Mouse (Mus musculus): ENCODE measurements around the gene Car9. TPM values are rescaled to one million over a fixed set of nuclear protein-coding genes. Genes with fewer than 3 reads are reported as not detected.

Car9 gene
- 1.3 and 1.6 TPM in 2 replicates for polyA plus RNA-seq (2016; fragmentation: Nextera tagmentation; extraction: Ambion mirVana)

DNA sequence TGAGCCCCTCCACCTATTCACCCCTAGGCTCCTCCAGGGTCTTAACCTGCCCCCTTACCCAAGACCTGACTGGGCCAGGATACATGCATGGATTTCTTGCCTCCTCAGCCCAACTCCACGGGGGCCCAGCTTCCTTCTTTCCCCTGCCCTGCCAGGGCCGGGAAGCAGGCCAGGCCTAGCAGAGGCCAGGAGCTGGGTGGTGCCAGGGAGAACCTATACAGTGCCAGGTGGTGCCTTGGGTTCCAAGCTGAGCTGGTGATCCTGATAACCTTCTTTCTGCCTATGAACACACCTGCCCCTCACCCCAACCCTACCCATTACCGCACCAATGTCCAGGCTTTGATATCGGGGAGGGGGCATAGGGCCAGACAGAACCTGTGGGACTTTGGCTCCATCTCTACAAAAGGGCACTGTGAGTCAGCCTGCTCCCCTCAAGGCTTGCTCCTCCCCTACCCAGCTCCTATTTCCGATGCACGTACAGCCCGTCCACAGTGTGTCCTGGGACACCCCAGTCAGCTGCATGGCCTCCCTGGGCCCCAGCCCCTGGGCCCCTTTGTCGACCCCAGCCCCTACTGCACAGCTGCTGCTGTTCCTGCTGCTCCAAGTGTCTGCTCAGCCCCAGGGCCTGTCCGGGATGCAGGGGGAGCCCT lies at the start of gene Car9:
Gene Car9, plus strand, starts transcription at position 431 of the 650 bp plus-strand sequence.
- no peaks in the 10 kb centered on the region for H3K9me3 ChIP-seq
- peaks cover 19% of the 10 kb centered on the region for H3K4me1 ChIP-seq
- peak within 1 kb of the TSS; percentile 58 for H3K4me2 ChIP-seq (replicated peaks)
- 0 out of 2 replicates have a peak within 1 kb of the TSS, but pooled peaks have one; percentile 39 for H3K4me3 ChIP-seq
- ATAC-seq (ENCODE audit: insufficient number of reproducible peaks, insufficient read depth, low FRiP score, low TSS enrichment), result no peak
- H3K27me3 ChIP-seq, result peaks cover 17% of the 10 kb centered on the region; the same call in 1 of the 2 replicates
- peak within 1 kb of the TSS; percentile 24; the same call in 1 of the 2 replicates for H3K9ac ChIP-seq
- WGBS, result 37% methylated on average over 9 of the region's 9 CpGs
- no peaks in the 10 kb centered on the region for H3K36me3 ChIP-seq
- no peak within 1 kb of the TSS for H3K27ac ChIP-seq

DNA sequence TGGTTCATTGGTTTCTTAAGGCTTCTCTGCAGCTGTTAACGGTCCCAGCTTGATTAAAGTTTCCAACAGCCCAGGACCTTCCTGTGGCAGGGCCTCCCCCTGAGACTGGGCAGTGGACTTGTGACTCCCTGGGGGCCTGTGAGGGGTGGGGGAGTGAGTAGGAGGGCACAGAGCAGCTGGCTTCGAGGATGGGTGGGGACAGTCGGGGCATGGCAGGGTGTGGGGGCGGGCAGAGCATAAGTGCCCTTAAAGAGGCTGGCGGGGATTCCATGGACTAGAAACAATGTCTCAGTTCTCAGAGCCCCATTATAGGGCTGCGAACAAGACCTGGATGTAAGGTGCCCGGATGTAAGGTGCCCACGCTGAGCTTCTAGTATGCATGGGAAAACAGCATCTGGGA lies 49.6 kb upstream of the Car9 start:
- no peak for ATAC-seq (ENCODE audit: insufficient number of reproducible peaks, insufficient read depth, low FRiP score, low TSS enrichment)
- 20% methylated on average over 8 of the region's 8 CpGs for WGBS
- no peak overlapping the region for H3K27ac ChIP-seq

DNA sequence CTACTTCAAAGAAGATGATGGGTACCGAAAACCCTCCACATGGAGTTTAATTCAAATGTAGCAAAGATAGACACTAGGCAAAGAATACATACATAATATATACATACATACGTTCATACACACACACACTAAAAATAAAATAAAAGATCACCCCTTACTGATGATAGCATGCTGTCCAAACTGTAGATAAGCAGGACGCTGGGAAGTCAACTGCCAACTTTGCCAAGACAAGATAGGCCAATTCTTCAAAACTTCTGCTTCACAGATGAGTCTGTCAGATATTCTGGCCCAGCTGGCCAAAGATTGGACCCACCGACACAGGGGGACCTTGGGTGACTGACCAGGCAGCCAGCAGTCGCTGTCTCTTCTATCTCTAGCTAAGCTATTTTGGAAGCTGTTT lies 43.7 kb upstream of the Car9 start:
- H3K27ac ChIP-seq, result no peak overlapping the region
- no peak overlapping the region for H3K9ac ChIP-seq
- no peak overlapping the region for H3K4me3 ChIP-seq
- WGBS, result 86% methylated on average over 5 of the region's 5 CpGs
- no peak for ATAC-seq (ENCODE audit: insufficient number of reproducible peaks, insufficient read depth, low FRiP score, low TSS enrichment)
- no peaks in the 10 kb centered on the region for H3K27me3 ChIP-seq
- H3K9me3 ChIP-seq, result no peaks in the 10 kb centered on the region
- no peak overlapping the region for H3K4me2 ChIP-seq (replicated peaks)
- 0 out of 2 replicates have a peak, but pooled peaks cover 5% of the 10 kb centered on the region for H3K4me1 ChIP-seq
- no peaks in the 10 kb centered on the region for H3K36me3 ChIP-seq

More for the DNA sequence above, 49.6 kb upstream of the Car9 start:
- Histone ChIP-seq H3K4me3 (no peak overlapping the region), H3K9ac (no peak overlapping the region), H3K4me1 (peaks cover 17% of the 10 kb centered on the region), H3K27me3 (peaks cover 31% of the 10 kb centered on the region), H3K36me3 (no peaks in the 10 kb centered on the region), H3K9me3 (no peaks in the 10 kb centered on the region), H3K4me2 (replicated peaks) (no peak overlapping the region)

DNA sequence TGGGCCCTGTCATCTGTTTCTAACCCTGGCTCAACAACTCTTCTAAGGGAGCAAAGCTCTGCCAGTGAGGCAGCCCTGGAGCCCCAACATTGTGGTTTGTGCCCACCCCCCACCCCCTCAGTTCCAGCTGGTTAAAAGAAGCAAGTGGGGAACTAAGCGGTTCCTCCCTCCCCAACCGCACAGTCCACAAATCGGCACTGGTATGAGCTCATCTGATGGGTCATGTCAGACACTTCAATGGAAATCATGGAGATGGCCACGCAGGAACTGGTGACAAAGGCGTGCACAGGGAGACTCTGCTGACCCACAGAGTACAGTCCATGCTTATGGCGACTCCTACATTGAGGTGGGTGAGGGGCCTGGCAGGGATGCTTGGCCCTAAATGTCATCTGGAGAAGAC lies 40.8 kb upstream of the Car9 start:
- H3K4me2 ChIP-seq (replicated peaks), result no peak overlapping the region
- H3K9ac ChIP-seq, result no peak overlapping the region
- no peaks in the 10 kb centered on the region for H3K9me3 ChIP-seq
- H3K4me3 ChIP-seq, result no peak overlapping the region
- no peaks in the 10 kb centered on the region for H3K36me3 ChIP-seq
- no peak overlapping the region for H3K27ac ChIP-seq
- H3K27me3 ChIP-seq, result no peaks in the 10 kb centered on the region
- no peaks in the 10 kb centered on the region for H3K4me1 ChIP-seq
- no peak for ATAC-seq (ENCODE audit: insufficient number of reproducible peaks, insufficient read depth, low FRiP score, low TSS enrichment)
- 92% methylated on average over 6 of the region's 6 CpGs for WGBS

GRCm38 (mm10) chr4:43466872-43467271 lies 39.9 kb upstream of the Car9 start:
- Histone ChIP-seq H3K9ac (no peak overlapping the region), H3K4me3 (no peak overlapping the region), H3K27ac (no peak overlapping the region), H3K9me3 (no peaks in the 10 kb centered on the region), H3K27me3 (no peaks in the 10 kb centered on the region), H3K36me3 (no peaks in the 10 kb centered on the region), H3K4me2 (replicated peaks) (no peak overlapping the region), H3K4me1 (no peaks in the 10 kb centered on the region)
- ATAC-seq (ENCODE audit: insufficient number of reproducible peaks, insufficient read depth, low FRiP score, low TSS enrichment), result no peak
- 90% methylated on average over 7 of the region's 7 CpGs for WGBS

DNA sequence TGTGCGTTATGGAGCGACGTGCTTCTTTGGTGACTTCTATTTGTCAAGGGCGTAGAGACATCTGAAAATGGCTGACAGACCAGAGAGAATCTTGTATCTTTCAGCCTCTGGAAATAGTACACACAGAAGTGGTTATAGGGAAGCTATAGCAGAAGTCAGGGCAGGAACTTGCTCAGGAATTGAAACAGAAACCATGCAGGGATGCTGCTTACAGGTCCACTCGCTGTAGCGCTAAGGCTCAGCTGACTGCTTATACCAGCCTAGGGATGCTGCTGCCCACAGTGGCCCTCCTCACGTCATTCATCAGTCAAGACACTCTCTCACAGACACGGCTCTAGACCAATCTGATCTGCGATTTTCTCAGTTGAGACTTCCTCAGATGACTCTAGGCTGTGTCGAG lies 36.5 kb upstream of the Car9 start:
- H3K27ac ChIP-seq, result no peak overlapping the region
- H3K4me1 ChIP-seq, result no peaks in the 10 kb centered on the region
- 89% methylated on average over 10 of the region's 10 CpGs for WGBS
- H3K4me3 ChIP-seq, result no peak overlapping the region
- H3K27me3 ChIP-seq, result no peaks in the 10 kb centered on the region
- no peak for ATAC-seq (ENCODE audit: insufficient number of reproducible peaks, insufficient read depth, low FRiP score, low TSS enrichment)
- no peak overlapping the region for H3K9ac ChIP-seq
- no peaks in the 10 kb centered on the region for H3K9me3 ChIP-seq
- H3K36me3 ChIP-seq, result no peaks in the 10 kb centered on the region
- H3K4me2 ChIP-seq (replicated peaks), result no peak overlapping the region

- ATAC-seq (ENCODE audit: insufficient number of reproducible peaks, insufficient read depth, low FRiP score, low TSS enrichment), result no peak
- 83% methylated on average over 1 of the region's 1 CpGs for WGBS
- H3K36me3 ChIP-seq, result no peaks in the 10 kb centered on the region
- H3K9me3 ChIP-seq, result no peaks in the 10 kb centered on the region
- no peaks in the 10 kb centered on the region for H3K27me3 ChIP-seq
- H3K9ac ChIP-seq, result no peak overlapping the region
- no peak overlapping the region for H3K4me2 ChIP-seq (replicated peaks)
- no peak overlapping the region for H3K4me3 ChIP-seq
- no peak overlapping the region for H3K27ac ChIP-seq
- H3K4me1 ChIP-seq, result no peaks in the 10 kb centered on the region
Measured at GRCm38 (mm10) chr4:43473636-43474035, 33.1 kb upstream of the Car9 start.

GRCm38 (mm10) chr4:43476604-43477003 lies 30.2 kb upstream of the Car9 start:
- 85% methylated on average over 6 of the region's 6 CpGs for WGBS
- H3K4me1 ChIP-seq, result no peaks in the 10 kb centered on the region
- H3K27me3 ChIP-seq, result no peaks in the 10 kb centered on the region
- H3K4me2 ChIP-seq (replicated peaks), result no peak overlapping the region
- ATAC-seq (ENCODE audit: insufficient number of reproducible peaks, insufficient read depth, low FRiP score, low TSS enrichment), result no peak
- H3K4me3 ChIP-seq, result no peak overlapping the region
- no peaks in the 10 kb centered on the region for H3K9me3 ChIP-seq
- H3K9ac ChIP-seq, result no peak overlapping the region
- no peaks in the 10 kb centered on the region for H3K36me3 ChIP-seq
- no peak overlapping the region for H3K27ac ChIP-seq

- H3K9me3 ChIP-seq, result no peaks in the 10 kb centered on the region
- 17% methylated on average over 11 of the region's 11 CpGs for WGBS
- peak overlapping the region; percentile 22 for H3K4me3 ChIP-seq
- no peaks in the 10 kb centered on the region for H3K27me3 ChIP-seq
- ATAC-seq (ENCODE audit: insufficient number of reproducible peaks, insufficient read depth, low FRiP score, low TSS enrichment), result peak; percentile 85
- H3K9ac ChIP-seq, result peak overlapping the region; percentile 17; the same call in 1 of the 2 replicates
- no peak overlapping the region for H3K27ac ChIP-seq
- peak overlapping the region; percentile 34 for H3K4me2 ChIP-seq (replicated peaks)
- no peaks in the 10 kb centered on the region for H3K4me1 ChIP-seq
- H3K36me3 ChIP-seq, result no peaks in the 10 kb centered on the region
Measured at GRCm38 (mm10) chr4:43477857-43478533, 28.8 kb upstream of the Car9 start.

DNA sequence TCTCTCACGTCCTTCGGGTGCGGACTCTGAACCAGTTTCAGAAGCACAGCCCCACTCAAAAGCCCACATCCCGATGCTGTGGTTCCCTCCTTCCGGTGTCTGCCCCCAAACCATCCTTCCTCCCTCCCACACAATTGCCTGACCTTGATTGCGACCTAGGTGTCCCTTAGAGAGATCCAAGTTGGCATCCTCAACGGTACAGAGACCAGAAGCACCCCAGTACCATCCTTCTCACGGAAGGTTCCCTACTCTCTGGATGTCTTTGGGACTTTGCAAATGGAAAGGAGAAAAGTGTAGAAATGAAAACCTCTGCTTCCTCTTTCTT lies 28.3 kb upstream of the Car9 start:
- peak overlapping the region; percentile 17; the same call in 1 of the 2 replicates for H3K9ac ChIP-seq
- ATAC-seq (ENCODE audit: insufficient number of reproducible peaks, insufficient read depth, low FRiP score, low TSS enrichment), result no peak
- no peak overlapping the region for H3K27ac ChIP-seq
- H3K4me3 ChIP-seq, result peak overlapping the region; percentile 22
- H3K36me3 ChIP-seq, result no peaks in the 10 kb centered on the region
- no peaks in the 10 kb centered on the region for H3K4me1 ChIP-seq
- WGBS, result 50% methylated on average over 8 of the region's 8 CpGs
- H3K4me2 ChIP-seq (replicated peaks), result peak overlapping the region; percentile 34
- H3K27me3 ChIP-seq, result no peaks in the 10 kb centered on the region
- H3K9me3 ChIP-seq, result no peaks in the 10 kb centered on the region

GRCm38 (mm10) chr4:43478906-43479832 lies 27.6 kb upstream of the Car9 start:
- H3K4me2 ChIP-seq (replicated peaks), result 0 out of 2 replicates have a peak overlapping the region, but pooled peaks have one; percentile 24
- 46% methylated on average over 24 of the region's 24 CpGs for WGBS
- no peak overlapping the region for H3K4me3 ChIP-seq

More at GRCm38 (mm10) chr4:43478906-43479832, 27.6 kb upstream of the Car9 start:
- no peaks in the 10 kb centered on the region for H3K36me3 ChIP-seq
- H3K4me1 ChIP-seq, result no peaks in the 10 kb centered on the region
- no peak for ATAC-seq (ENCODE audit: insufficient number of reproducible peaks, insufficient read depth, low FRiP score, low TSS enrichment)
- H3K9ac ChIP-seq, result no peak overlapping the region
- H3K27me3 ChIP-seq, result no peaks in the 10 kb centered on the region
- no peaks in the 10 kb centered on the region for H3K9me3 ChIP-seq
- H3K27ac ChIP-seq, result no peak overlapping the region
